Mouse (Mus musculus): ENCODE measurements around the gene Gbf1.
A peak's percentile ranks its signal among the peaks of the same experiment; 100 is the strongest.

The Gbf1 gene

GRCm38 (mm10) chr19:46223118-46223517 lies 70.8 kb downstream of the Gbf1 start:
- DNase-seq (ENCODE audit: low read depth, low spot score): no peak

DNA sequence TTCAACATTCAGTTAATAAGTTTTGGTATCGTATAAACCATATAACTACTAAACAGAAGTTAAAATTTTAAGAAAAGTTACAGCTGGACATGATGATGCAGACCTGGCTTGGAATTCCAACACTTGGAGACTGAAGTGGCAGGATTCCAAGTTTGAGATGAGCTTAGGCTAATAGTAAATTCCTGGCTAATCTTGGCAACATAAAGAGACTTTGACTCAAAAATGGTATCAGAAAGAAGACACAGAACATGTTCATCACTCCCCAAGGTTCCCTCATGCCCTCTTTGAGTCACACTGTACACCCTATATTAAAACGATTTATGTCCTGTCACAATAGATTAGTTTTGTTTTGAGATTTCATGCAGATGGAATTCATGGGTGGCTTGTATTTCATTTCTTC lies 72.6 kb downstream of the Gbf1 start:
- no peak for DNase-seq (ENCODE audit: low read depth, low spot score)

DNA sequence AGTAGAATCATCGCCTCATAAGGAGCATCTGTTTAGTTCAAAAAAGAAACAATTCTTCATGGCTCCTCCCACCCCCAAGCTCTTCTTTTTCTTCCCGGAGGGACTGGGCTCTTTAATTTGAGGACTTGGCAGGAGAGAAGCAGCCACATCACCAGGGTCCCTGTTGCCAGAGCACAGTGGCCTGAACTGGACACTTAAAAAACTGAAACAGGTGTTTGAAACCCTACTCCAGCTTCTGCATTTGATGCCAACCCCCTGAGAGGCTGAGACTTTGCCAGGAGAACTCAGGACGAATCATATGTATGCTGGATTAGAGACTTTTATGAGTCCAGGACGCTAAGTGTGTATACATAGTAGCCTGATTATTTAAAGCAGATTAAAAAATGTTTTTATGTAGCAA lies 73.2 kb downstream of the Gbf1 start:
- DNase-seq (ENCODE audit: low read depth, low spot score): no peak

- DNase-seq (ENCODE audit: low read depth, low spot score): no peak
These were observed 74.0 kb downstream of the Gbf1 start for GRCm38 (mm10) chr19:46226295-46226694.

DNA sequence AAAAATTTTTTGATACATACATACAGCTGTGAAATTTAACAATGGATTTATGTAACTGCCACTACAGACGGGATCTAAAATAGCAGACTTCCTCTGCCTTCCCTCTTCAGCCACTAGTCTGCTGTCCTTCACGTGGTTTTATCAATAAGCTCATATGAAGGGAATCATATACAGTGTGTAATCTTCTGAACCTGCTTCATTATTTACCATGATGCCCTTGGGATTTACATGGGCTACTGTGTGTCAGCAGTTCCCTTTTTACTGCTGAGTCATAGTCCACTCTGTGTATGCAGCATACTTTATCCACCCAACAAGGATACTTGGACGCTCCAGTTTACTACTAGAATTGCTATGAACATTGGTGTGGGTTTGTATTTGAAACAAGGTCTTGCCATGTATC lies 75.0 kb downstream of the Gbf1 start:
- DNase-seq (ENCODE audit: low read depth, low spot score): no peak

- DNase-seq (ENCODE audit: low read depth, low spot score): no peak
These were observed 82.1 kb downstream of the Gbf1 start for GRCm38 (mm10) chr19:46234450-46234849.

- no peak for DNase-seq (ENCODE audit: low read depth, low spot score)
These were observed 84.3 kb downstream of the Gbf1 start for GRCm38 (mm10) chr19:46236658-46237057.

DNA sequence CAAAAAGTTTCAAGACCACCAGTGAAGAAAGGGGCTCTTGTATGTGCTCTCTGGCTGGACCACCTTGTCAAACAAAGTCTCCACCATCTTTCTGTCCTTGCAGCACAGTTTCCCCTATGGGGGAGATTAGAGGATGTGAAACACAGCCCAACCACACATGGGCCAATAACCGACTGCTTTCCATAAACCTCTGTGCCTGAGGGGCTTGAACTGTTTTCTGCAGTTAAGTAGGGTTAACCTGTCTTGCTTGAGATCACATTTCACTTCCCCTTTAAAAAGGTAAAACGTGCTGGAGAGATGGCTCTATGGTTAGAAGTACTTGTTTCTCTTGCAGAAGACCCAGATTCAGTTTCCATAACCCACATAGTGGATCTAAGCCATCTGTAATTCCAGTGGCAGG lies 87.9 kb downstream of the Gbf1 start:
- DNase-seq (ENCODE audit: low read depth, low spot score): no peak

DNA sequence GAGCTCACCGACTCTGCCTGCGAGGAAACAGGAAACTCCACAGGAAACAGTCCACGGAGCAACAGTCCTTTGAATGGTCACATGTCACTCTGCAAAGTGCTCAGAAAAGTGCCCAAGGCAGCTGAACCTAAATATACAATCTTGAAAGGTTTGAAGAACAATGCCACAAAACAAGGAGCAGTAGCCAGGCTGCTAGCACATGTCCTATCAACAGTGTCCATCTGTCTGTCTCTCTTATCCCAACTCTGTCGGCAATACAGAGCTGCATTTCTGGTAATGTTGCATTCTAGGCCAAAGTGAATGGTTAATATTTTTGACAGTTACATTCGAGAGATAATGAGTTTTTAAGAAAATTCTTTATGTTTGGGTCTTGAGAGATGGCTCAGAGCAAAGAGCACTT lies 90.1 kb downstream of the Gbf1 start:
- no peak for DNase-seq (ENCODE audit: low read depth, low spot score)

GRCm38 (mm10) chr19:46244628-46245027 lies 92.3 kb downstream of the Gbf1 start:
- DNase-seq (ENCODE audit: low read depth, low spot score): peak; percentile 63

DNA sequence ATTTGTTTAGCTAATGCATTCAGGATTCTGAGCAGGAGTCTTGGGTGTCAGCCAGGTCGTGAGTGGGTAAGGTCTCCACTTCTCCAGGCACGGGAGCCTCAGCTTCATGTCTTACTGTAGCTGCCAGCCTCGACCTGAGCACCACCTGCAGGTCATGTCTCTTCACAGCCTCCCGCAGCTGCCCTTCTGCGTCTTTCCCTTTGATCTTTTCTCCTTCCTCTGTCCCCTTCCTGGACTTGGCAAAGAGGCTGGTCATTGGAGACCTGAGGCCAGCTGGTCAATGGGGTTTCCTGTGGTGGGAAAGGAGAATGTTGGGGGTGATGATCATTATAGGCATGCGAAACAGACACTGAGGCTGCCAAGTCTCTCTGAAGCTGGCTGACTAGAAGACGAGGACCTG lies 96.7 kb downstream of the Gbf1 start:
- DNase-seq (ENCODE audit: low read depth, low spot score): no peak

GRCm38 (mm10) chr19:46254163-46254752 lies 101.9 kb downstream of the Gbf1 start:
- peak; percentile 42 for DNase-seq (ENCODE audit: low read depth, low spot score)

- peak; percentile 18 for DNase-seq (ENCODE audit: low read depth, low spot score)
These were observed 112.5 kb downstream of the Gbf1 start for GRCm38 (mm10) chr19:46264762-46265161.

DNA sequence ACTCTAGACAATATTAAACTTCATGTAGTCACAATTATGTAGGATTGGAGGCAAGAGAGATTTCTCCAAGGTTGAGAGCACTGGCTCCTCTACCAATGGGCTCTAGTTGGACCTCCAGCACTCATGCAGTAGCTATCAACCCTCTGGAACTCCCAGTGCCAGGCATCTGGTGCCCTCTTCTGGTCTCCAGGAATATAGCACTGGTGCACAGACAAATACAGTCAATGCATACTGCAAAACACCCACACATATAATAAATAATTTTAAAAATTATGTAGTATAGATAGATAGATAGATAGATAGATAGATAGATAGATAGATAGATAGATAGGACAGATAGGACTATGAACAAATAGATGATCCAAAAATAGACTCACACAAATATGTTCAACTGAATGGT lies 123.0 kb downstream of the Gbf1 start:
- DNase-seq (ENCODE audit: low read depth, low spot score): peak; percentile 51

DNA sequence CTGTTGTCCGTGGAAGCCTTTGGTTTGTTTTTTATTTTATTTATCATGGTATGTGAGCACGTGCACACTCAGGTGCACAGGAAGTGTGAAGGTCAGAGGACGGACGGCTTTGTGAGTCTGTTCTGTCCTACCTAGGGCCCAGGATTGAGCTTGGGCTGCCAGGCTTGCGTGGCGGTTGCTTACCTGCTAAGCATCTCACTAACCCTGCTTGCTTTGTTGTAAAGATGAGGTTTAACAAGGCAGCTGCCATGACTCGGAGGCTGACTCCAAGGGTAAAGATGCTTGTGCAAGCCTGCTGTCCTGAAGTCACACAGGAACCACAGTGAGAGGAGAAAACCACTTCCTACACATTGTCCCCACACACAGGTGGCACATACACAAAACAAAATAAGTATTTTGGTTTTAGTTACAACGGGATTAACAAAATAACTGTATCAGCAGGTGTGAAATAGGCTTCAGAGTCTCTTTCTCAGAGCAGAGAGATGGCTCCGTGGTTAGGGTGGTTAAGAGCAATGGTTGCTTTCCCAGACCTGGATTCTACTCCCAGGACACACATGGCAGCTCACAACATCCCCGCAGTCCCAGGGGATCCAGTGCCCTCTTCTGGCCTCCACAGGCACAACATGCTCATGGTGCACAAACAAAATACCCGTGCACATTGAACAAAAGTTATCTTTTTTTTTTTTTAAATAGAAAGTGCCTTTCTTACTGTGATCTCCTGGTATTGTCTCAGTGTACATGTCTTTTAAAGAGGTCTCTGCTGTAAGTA lies 130.0 kb downstream of the Gbf1 start:
- peak; percentile 41 for DNase-seq (ENCODE audit: low read depth, low spot score)

GRCm38 (mm10) chr19:46284686-46285085 lies 132.4 kb downstream of the Gbf1 start:
- no peak for DNase-seq (ENCODE audit: low read depth, low spot score)

GRCm38 (mm10) chr19:46285631-46286030 lies 133.3 kb downstream of the Gbf1 start:
- no peak for DNase-seq (ENCODE audit: low read depth, low spot score)

DNA sequence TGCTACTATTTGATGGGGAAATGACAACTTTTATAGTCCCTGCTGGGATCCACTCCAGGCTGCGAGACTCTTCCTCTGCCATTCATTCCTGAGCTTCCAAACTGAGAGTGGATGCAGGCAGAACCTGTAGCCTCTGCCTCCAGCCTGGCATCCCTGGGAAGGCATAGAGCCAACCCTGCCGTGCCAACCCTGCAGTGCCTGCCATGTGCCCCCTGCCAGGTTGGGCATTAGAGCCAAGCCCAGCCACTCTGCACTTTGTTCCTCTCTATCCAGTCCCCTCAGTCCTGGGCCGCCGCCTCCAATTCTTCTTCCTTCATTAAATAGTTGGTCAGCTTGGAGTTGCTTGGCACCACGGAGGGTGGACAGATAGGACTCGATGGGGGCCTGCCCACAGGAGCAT lies 133.7 kb downstream of the Gbf1 start:
- no peak for DNase-seq (ENCODE audit: low read depth, low spot score)

DNA sequence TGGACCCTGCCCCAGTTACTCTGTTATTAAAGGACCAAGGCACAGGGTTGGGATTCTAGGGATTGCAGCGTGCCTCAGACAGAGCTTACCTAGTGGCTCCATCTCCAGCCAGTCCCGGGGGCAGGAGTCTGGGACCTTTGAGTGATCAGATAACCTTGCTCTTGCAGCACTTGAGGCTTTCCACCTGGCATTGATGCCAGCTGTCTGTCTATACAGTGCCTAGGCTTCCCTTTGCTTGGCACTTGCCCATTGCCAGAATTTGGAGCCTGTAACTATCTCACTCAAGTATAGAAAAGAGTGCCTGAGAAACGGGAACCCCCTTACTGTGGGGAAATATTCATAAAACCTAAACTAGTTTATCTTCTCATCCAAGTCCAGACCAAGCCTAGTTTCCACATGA lies 134.6 kb downstream of the Gbf1 start:
- no peak for DNase-seq (ENCODE audit: low read depth, low spot score)

GRCm38 (mm10) chr19:46287566-46287965 lies 135.3 kb downstream of the Gbf1 start:
- no peak for DNase-seq (ENCODE audit: low read depth, low spot score)

- no peak for DNase-seq (ENCODE audit: low read depth, low spot score)
These were observed 138.3 kb downstream of the Gbf1 start for GRCm38 (mm10) chr19:46290535-46291105.

DNA sequence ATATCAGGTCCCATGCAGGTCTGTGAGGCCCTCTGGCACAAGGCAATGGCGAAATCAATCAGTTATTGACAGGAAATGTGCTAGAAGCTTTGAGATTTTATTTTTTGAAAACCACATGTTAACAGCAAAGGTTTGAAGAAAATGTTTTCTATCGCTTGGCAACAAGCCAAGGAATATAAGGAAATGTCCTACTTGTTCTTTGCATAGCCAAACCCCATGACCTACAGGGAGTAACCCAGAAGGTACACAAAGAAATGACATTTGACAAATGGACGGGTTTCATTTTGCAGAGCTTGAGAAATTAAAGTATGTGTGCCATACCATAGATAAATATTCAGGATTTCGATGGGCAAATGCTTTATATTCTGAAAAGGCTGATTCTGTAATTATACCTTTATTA lies 144.6 kb downstream of the Gbf1 start:
- no peak for DNase-seq (ENCODE audit: low read depth, low spot score)
